Mouse (Mus musculus) neural tube, embryonic 15.5 days (tissue): ENCODE results near the gene Olfr1337. TPM values are rescaled to one million over a fixed set of nuclear protein-coding genes. Genes with fewer than 3 reads are reported as not detected.
"Not testable (repeated sequence)": the region's sequence is repeated elsewhere in the genome, so short reads cannot be mapped to it uniquely, and the experiment has no call there.

ENCODE experiments used
- ATAC-seq: fragments of 200-750 bp; cut with Nextera tagmentation; 2 replicates; pipeline ENCODE4 v1.8.0; 2017; ENCODE audit warnings: mild to moderate bottlenecking, moderate TSS enrichment, moderate library complexity; ENCODE audit not compliant: low FRiP score
- H3K27ac ChIP-seq: fragments of 300-500 bp; sonication (generic); replicated peaks from 2 replicates; pipeline ENCODE4 v1.5.1; 2015; ENCODE audit warnings: mild to moderate bottlenecking, inconsistent platforms
- H3K27me3 ChIP-seq: fragments of 300-500 bp; sonication (generic); replicated peaks from 2 replicates; pipeline ENCODE4 v1.6.1; 2015; ENCODE audit warnings: inconsistent platforms
- H3K36me3 ChIP-seq: fragments of 300-500 bp; sonication (generic); 2 replicates; pipeline ENCODE4 v1.6.1; 2015; ENCODE audit warnings: inconsistent platforms
- H3K4me1 ChIP-seq: fragments of 300-500 bp; sonication (generic); 2 replicates; pipeline ENCODE4 v1.6.1; 2015; ENCODE audit warnings: inconsistent platforms
- H3K4me2 ChIP-seq: fragments of 300-500 bp; sonication (generic); 2 replicates; pipeline ENCODE4 v1.6.1; 2015; ENCODE audit warnings: inconsistent platforms, mild to moderate bottlenecking, moderate library complexity
- H3K4me3 ChIP-seq: fragments of 300-500 bp; sonication (generic); replicated peaks from 2 replicates; pipeline ENCODE4 v1.5.1; 2015; ENCODE audit warnings: mild to moderate bottlenecking, inconsistent platforms
- H3K9ac ChIP-seq: fragments of 300-500 bp; sonication (generic); replicated peaks from 2 replicates; pipeline ENCODE4 v1.6.1; 2015; ENCODE audit warnings: mild to moderate bottlenecking, inconsistent platforms
- H3K9me3 ChIP-seq: fragments of 300-500 bp; sonication (generic); replicated peaks from 2 replicates; pipeline ENCODE4 v1.6.1; 2016; ENCODE audit warnings: inconsistent platforms
- WGBS: fragments of 180-500 bp; shearing (Covaris S2); methylation state at CpG from one replicate; pipeline ENCODE4 v1.1.7; 2015; ENCODE audit warnings: mixed read lengths; 5-methylcytosine and 5-hydroxymethylcytosine counted together
- polyA plus RNA-seq: library from polyadenylated mRNA; unstranded; fragments of >200 nt; fragmentation: Nextera tagmentation; extraction: Ambion mirVana; gene quantifications from 2 replicates; pipeline ENCODE4 v1.2.1, GENCODE M21; 2015

Gene Olfr1337
- not detected in 2 replicates for polyA plus RNA-seq

DNA sequence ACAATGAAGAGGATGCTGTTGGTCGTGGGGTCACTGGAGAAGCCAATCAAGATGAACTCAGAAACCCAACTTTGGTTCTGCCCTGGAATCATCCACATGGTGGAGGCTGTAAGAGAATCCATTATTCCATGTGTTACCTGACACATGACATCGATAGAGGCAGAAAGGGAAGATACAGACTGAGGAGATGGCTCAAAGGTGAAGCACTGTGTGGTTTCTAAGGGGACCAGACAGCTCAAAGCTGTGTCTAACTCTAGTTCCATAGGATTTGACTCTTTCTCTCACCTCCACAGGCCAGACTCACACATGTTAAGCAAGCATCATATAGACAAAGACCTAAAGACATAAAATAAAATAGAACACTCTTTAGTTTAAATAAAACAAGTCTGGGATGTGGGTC lies at the start of gene Olfr1337:
Gene Olfr1337 (minus strand): TSS at position 101 of the 400 bp plus-strand sequence.
- no peak within 1 kb of the TSS for H3K27ac ChIP-seq
- H3K4me1 ChIP-seq = no peaks in the 10 kb centered on the region
- H3K36me3 ChIP-seq = no peaks in the 10 kb centered on the region
- no peak within 1 kb of the TSS for H3K4me2 ChIP-seq
- no peak within 1 kb of the TSS for H3K4me3 ChIP-seq
- H3K9me3 ChIP-seq = no peaks in the 10 kb centered on the region
- no peak for ATAC-seq
- H3K9ac ChIP-seq = no peak within 1 kb of the TSS
- 77% methylated on average over 2 of the region's 2 CpGs for WGBS
- no peaks in the 10 kb centered on the region for H3K27me3 ChIP-seq

DNA sequence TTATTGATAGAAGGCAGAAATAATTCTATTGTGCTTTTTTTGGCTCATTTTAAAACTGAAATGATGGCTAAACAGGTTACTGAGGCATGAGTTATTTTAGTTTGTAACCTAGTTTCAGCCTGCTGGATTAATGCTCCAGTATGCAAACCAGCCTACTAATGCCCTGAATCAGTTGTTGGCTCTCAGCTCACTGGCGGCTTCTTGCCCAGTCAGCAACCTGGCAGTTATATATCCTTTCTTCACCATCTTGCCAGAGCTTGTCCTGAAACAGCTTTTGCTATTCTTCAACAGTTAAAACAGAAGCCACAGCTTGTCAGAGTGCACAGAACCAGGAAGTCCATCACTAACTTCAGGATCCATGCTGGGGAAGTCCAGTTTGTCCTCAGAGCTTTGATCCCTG lies 36.5 kb upstream of the Olfr1337 start:
- ATAC-seq = no peak
- Histone ChIP-seq H3K27ac (no peak overlapping the region), H3K36me3 (no peaks in the 10 kb centered on the region), H3K4me1 (no peaks in the 10 kb centered on the region), H3K9me3 (no peaks in the 10 kb centered on the region), H3K9ac (no peak overlapping the region), H3K4me2 (no peak overlapping the region), H3K4me3 (no peak overlapping the region), H3K27me3 (no peaks in the 10 kb centered on the region)
- WGBS = 83% methylated on average over 1 of the region's 1 CpGs

DNA sequence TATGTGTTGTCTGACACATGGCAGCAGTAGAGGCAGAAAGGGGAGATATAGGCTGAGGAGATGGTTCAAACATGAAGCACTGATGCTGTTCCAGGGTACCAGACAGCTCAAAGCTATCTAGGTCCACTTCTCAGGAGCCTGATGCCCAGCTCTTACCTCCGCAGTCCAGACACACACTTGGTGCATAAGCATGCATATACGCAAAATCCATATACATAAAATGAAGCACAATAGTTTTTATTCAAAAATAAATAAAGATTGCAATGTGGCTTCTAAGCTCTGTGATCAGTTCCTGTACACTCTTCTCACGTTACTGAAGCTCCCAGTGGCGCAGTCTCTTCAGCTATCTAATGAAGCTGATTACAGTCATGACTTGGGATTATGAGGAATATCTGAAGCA lies 27.5 kb upstream of the Olfr1337 start, which contains the start of gene Olfr1335:
Gene Olfr1335 (minus strand): TSS at position 101 of the 400 bp plus-strand sequence.
- no peaks in the 10 kb centered on the region for H3K36me3 ChIP-seq
- WGBS = 91% methylated on average over 4 of the region's 4 CpGs
- no peak for ATAC-seq
- H3K4me2 ChIP-seq = no peak within 1 kb of the TSS
- no peak within 1 kb of the TSS for H3K9ac ChIP-seq
- no peak within 1 kb of the TSS for H3K27ac ChIP-seq
- H3K4me1 ChIP-seq = no peaks in the 10 kb centered on the region
- H3K9me3 ChIP-seq = no peaks in the 10 kb centered on the region
- H3K27me3 ChIP-seq = no peaks in the 10 kb centered on the region
- H3K4me3 ChIP-seq = no peak within 1 kb of the TSS

DNA sequence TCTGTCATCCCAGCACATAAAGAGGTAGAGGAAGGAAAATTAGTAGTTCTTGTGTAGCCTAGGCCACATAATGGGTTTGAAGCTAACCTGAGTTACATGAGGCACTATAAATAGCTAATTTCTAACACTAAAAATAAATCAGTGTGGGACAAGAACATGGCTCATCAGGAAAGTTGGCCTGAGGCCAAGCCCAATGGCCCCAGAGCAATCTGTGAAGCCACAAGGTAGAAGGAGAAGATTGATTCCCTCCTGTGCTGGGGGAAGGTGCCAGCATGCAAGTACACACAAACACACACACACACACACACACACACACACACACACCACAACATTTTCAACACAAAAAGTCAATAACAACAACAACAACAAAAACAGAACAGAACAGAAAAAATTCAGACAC lies 10.4 kb upstream of the Olfr1337 start:
- H3K4me2 ChIP-seq, H3K27ac ChIP-seq, H3K9me3 ChIP-seq, H3K9ac ChIP-seq, ATAC-seq, H3K36me3 ChIP-seq, H3K4me3 ChIP-seq, H3K27me3 ChIP-seq, H3K4me1 ChIP-seq: not testable (repeated sequence)

DNA sequence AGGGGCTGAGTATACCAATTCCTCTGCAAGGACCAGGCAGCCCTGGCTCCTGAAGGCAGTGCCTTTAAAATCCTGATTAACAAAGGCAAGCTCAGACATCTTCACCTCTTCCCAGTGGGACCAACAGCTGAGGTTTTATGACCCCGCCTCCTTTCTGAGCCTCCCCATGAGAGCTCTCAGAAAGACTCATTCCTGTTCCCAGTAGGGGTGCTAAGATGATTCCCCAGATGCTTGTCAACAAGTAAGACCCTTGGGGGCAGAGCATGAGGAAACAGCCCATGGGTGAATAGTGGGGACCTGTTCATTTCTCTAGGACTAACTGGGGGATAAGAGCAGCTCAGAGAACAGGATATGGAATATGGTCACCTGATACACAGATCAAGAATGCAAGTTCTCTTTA lies 23.7 kb downstream of the Olfr1337 start, which contains the start of gene Olfr1338:
Gene Olfr1338 (minus strand): TSS at position 101 of the 400 bp plus-strand sequence.
- WGBS = 72% methylated on average over 1 of the region's 1 CpGs
- H3K4me1 ChIP-seq = no peaks in the 10 kb centered on the region

DNA sequence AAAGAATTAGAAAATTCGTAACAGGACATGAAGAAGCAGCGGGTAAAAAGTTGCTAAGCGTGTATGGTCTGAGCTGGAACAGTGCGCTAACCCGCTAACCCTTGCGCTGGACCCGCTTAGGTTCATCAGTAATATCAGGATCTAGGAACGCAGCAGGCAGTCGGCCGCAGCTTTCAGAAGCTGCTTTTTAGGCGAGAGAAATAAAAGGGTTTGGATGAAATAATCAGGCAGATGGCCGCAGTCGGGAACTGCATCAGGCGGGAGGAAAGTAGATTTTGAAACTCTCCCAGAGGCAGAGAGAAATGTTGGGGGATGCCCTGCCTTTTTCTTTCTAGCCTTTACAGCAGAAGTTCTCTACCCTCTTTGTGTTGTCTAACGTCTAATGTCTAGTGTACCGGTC lies 40.5 kb downstream of the Olfr1337 start:
- Histone ChIP-seq H3K9ac (no peak overlapping the region), H3K36me3 (no peaks in the 10 kb centered on the region), H3K4me3 (0 out of 2 replicates have a peak overlapping the region, but pooled peaks have one; percentile 1), H3K4me2 (peak overlapping the region; percentile 31), H3K27me3 (peaks cover 18% of the 10 kb centered on the region), H3K9me3 (no peaks in the 10 kb centered on the region; the same call in 1 of the 2 replicates), H3K27ac (no peak overlapping the region), H3K4me1 (peaks cover 8% of the 10 kb centered on the region; the same call in 1 of the 2 replicates)
- ATAC-seq = no peak
- whole genome bisulfite sequencing = 4% methylated on average over 16 of the region's 16 CpGs

More for the DNA sequence above, 23.7 kb downstream of the Olfr1337 start, which contains the start of gene Olfr1338:
- Histone ChIP-seq H3K27ac (no peak within 1 kb of the TSS), H3K4me2 (no peak within 1 kb of the TSS), H3K9me3 (no peaks in the 10 kb centered on the region), H3K27me3 (no peaks in the 10 kb centered on the region), H3K4me3 (no peak within 1 kb of the TSS), H3K36me3 (no peaks in the 10 kb centered on the region), H3K9ac (no peak within 1 kb of the TSS)
- no peak for ATAC-seq

DNA sequence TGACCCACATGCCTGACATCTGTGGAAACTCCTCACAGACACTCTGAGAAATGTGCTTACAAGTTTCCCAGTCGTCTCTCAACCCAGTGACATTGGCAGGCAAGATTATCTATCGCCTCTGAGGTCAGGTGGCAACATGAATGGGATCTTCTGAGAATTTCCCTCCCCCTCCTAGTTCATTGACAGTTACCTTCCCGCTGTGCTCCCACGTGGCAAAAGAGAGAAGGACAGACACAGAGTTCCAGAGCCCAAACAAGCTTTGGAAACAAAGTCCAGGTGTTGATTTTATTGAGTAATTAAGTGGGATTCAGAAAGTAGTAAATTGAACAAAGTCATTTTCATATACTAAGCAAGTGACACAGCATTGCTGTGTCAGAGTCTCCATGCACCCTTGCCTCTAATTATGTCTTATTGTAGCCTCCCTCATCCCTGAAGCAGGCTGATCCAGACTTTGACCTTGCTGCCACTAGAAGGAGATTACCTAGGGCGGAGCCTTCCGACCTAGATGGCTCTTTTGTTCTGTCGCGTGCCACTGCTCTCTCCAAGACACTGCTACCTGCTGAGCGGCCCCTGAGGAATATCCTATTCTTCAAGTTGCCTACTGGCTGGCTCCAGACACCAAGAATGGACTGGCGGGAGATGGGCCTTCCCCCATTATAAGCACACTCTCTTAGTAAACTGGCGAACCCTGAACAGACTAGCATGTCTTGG lies 41.2 kb downstream of the Olfr1337 start:
- no peak overlapping the region for H3K4me3 ChIP-seq

DNA sequence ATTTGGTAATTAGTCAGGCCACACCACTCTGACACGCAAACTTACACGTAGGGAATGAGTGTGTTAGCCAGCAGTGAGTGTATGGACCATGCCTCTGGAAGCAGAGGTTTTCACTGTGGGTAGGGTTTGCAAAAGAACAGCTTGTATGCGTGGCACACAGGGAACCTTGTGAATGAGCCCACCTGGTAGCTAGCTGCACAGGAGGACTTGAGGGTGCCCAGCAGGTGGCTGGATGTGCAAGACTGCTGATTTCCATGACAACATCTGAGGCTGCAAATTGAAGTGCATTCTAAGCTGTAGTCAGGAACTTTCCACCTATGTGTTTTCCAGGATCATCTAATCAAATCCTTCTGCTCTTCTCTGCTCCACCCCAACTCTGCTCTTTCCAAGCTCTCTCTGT lies 42.8 kb downstream of the Olfr1337 start:
- ATAC-seq = no peak
- no peak overlapping the region for H3K4me3 ChIP-seq
- H3K36me3 ChIP-seq = no peaks in the 10 kb centered on the region
- H3K4me2 ChIP-seq = no peak overlapping the region
- peaks cover 8% of the 10 kb centered on the region; the same call in 1 of the 2 replicates for H3K4me1 ChIP-seq
- H3K27me3 ChIP-seq = peaks cover 18% of the 10 kb centered on the region
- WGBS = 58% methylated on average over 3 of the region's 3 CpGs
- H3K9me3 ChIP-seq = no peaks in the 10 kb centered on the region
- no peak overlapping the region for H3K9ac ChIP-seq
- no peak overlapping the region for H3K27ac ChIP-seq

More for the DNA sequence above, 41.2 kb downstream of the Olfr1337 start:
- Histone ChIP-seq H3K36me3 (no peaks in the 10 kb centered on the region), H3K4me2 (peak overlapping the region; percentile 31), H3K9me3 (no peaks in the 10 kb centered on the region; the same call in 1 of the 2 replicates), H3K27me3 (peaks cover 18% of the 10 kb centered on the region), H3K9ac (no peak overlapping the region), H3K27ac (no peak overlapping the region), H3K4me1 (peaks cover 8% of the 10 kb centered on the region; the same call in 1 of the 2 replicates)
- 8% methylated on average over 11 of the region's 11 CpGs for WGBS
- no peak for ATAC-seq

DNA sequence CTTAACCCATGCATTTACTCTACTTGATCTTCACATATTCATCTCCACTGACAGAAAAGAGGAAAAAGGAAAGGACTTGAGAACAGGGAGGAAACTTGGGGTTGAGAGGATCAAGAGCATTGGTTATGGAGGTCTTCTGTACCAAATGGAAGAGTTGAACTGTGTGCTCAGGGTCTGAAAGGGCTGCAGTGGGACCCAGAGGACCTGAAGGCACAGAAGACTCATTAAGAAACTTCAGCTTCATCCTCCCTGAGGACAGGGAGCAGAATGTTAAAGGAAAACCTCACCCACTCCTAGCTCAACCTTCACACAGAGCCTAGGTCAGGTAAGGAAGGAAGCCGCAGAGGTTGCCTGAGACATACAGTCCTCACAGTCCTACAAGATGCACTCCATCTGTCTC lies 50.5 kb downstream of the Olfr1337 start, which contains the start of gene Olfr1339:
Gene Olfr1339 (plus strand): TSS at position 301 of the 400 bp plus-strand sequence.
- Histone ChIP-seq H3K27ac (no peak within 1 kb of the TSS), H3K27me3 (no peaks in the 10 kb centered on the region), H3K4me2 (no peak within 1 kb of the TSS), H3K4me3 (no peak within 1 kb of the TSS), H3K9me3 (no peaks in the 10 kb centered on the region), H3K36me3 (no peaks in the 10 kb centered on the region), H3K9ac (no peak within 1 kb of the TSS), H3K4me1 (no peaks in the 10 kb centered on the region)
- WGBS = 100% methylated on average over 1 of the region's 1 CpGs
- ATAC-seq = no peak

Other genes starting within 250 kb of the Olfr1337 start
- gene Tmem125, start 238.5 kb downstream of the Olfr1337 start, polyA plus RNA-seq = 0.20 and 1.8 TPM in 2 replicates
- gene Cfap57, start 161.8 kb downstream of the Olfr1337 start, polyA plus RNA-seq = 1.3 and 1.5 TPM in 2 replicates
- 84.7 and 102 TPM in 2 replicates for gene Ebna1bp2, start 161.8 kb downstream of the Olfr1337 start, polyA plus RNA-seq
- not detected in 2 replicates for gene Olfr62, start 123.6 kb downstream of the Olfr1337 start, polyA plus RNA-seq
- not detected in 2 replicates for gene Olfr1342, start 89.8 kb downstream of the Olfr1337 start, polyA plus RNA-seq
- not detected in 2 replicates for gene Olfr1341, start 79.1 kb downstream of the Olfr1337 start, polyA plus RNA-seq
- not detected in 2 replicates for gene Olfr1340, start 62.4 kb downstream of the Olfr1337 start, polyA plus RNA-seq
- gene Olfr1339, start 50.4 kb downstream of the Olfr1337 start, polyA plus RNA-seq = not detected in 2 replicates
- not detected in 2 replicates for gene Olfr1338, start 23.8 kb downstream of the Olfr1337 start, polyA plus RNA-seq
- not detected in 2 replicates for gene Olfr1335, start 27.4 kb upstream of the Olfr1337 start, polyA plus RNA-seq
- gene Olfr1333, start 53.7 kb upstream of the Olfr1337 start, polyA plus RNA-seq = not detected in 2 replicates
- not detected in 2 replicates for gene Olfr1331, start 82.1 kb upstream of the Olfr1337 start, polyA plus RNA-seq
- not detected in 2 replicates for gene Olfr1330, start 106.0 kb upstream of the Olfr1337 start, polyA plus RNA-seq
- gene Olfr1329, start 134.9 kb upstream of the Olfr1337 start, polyA plus RNA-seq = not detected in 2 replicates
- not detected in 2 replicates for gene Olfr1328, start 156.0 kb upstream of the Olfr1337 start, polyA plus RNA-seq
- gene Lao1, start 179.0 kb upstream of the Olfr1337 start, polyA plus RNA-seq = not detected in 2 replicates